Mouse (Mus musculus) cortical plate, adult 2 months (tissue): ENCODE results near the gene Gm10282.

Experiments
- CTCF ChIP-seq: fragments of 200-500 bp; IDR thresholded peaks from 2 replicates; pipeline ENCODE4 v1.5.1; 2011; ENCODE audit warnings: mild to moderate bottlenecking, control low read depth, low read length; ENCODE audit not compliant: insufficient read depth; ENCODE audit errors: extremely low read depth
- POLR2A ChIP-seq: fragments of 200-500 bp; IDR thresholded peaks from 2 replicates; pipeline ENCODE4 v1.6.1; 2011; ENCODE audit warnings: mild to moderate bottlenecking, low read length, control low read depth; ENCODE audit not compliant: insufficient read depth; ENCODE audit errors: extremely low read depth

GRCm38 (mm10) chr8:72295679-72296078, 9.4 kb downstream of the Gm10282 start:
- TF ChIP-seq CTCF (no peak), POLR2A (peak; percentile 72)
